Mouse (Mus musculus): ENCODE results near the gene Vps26a. TPM values are rescaled to one million over a fixed set of nuclear protein-coding genes. Genes with fewer than 3 reads are reported as not detected.

Vps26a gene
- polyA plus RNA-seq, 1 experiment = 1.4 TPM

DNA sequence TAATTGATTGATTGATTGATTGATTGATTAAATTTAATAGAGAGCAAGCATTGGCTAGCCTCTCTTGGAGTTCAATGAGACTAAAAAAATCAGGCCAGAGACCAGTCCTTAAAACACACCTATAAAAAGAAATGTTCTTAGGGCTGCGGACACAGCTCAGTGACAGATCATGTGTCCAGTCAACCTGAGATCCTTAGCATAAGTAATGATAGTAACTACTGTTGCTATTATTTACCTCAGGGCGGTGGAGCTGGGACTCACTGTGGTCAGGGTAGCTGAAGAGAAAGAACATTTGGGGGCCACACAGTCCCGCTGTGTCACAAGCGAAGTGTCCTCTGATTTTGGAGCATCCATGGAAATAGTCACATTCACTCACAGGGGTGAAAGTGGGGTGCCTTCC is 26.2 kb upstream of the Vps26a start:
- H3K9me3 ChIP-seq (ENCODE audit: control insufficient read depth, low read length) = no peaks in the 10 kb centered on the region
- H3K27me3 ChIP-seq (ENCODE audit: control insufficient read depth) = peaks cover 14% of the 10 kb centered on the region
- TF ChIP-seq GATA1 (IDR thresholded peaks at IDR 0.05; ENCODE audit: low read length) = no peak
- peaks cover 25% of the 10 kb centered on the region for H3K4me1 ChIP-seq (ENCODE audit: control insufficient read depth)
- no peaks in the 10 kb centered on the region for H3K36me3 ChIP-seq (ENCODE audit: control insufficient read depth)
- no peak overlapping the region for H3K4me3 ChIP-seq (replicated peaks)

DNA sequence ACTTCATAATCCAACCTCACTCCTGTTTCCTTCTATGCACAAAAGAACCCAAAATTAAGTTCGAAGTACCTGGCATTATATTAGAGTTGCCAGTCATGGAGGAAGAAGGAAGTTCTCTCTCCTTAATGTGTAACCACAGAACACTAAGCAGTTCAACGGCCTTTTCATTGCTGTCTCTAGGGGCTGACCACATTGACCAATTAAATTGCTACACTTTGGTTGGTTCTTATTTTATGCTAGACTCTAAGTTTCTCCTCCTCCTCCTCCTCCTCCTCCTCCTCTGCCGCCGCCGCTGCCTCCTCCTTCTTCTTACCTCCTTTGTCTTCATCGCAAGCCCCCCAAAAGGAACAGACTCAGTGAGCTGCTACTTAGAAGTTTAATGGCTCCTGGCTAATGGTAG is 24.9 kb upstream of the Vps26a start:
- peaks cover 14% of the 10 kb centered on the region for H3K27me3 ChIP-seq (ENCODE audit: control insufficient read depth)
- H3K36me3 ChIP-seq (ENCODE audit: control insufficient read depth) = no peaks in the 10 kb centered on the region
- no peak for TF ChIP-seq TAL1 (IDR thresholded peaks at IDR 0.05; ENCODE audit: low read length)
- no peak for TF ChIP-seq GATA1 (IDR thresholded peaks at IDR 0.05; ENCODE audit: low read length)
- peaks cover 27% of the 10 kb centered on the region for H3K4me1 ChIP-seq (ENCODE audit: control insufficient read depth)
- no peaks in the 10 kb centered on the region for H3K9me3 ChIP-seq (ENCODE audit: control insufficient read depth, low read length)
- no peak overlapping the region for H3K4me3 ChIP-seq (replicated peaks)

DNA sequence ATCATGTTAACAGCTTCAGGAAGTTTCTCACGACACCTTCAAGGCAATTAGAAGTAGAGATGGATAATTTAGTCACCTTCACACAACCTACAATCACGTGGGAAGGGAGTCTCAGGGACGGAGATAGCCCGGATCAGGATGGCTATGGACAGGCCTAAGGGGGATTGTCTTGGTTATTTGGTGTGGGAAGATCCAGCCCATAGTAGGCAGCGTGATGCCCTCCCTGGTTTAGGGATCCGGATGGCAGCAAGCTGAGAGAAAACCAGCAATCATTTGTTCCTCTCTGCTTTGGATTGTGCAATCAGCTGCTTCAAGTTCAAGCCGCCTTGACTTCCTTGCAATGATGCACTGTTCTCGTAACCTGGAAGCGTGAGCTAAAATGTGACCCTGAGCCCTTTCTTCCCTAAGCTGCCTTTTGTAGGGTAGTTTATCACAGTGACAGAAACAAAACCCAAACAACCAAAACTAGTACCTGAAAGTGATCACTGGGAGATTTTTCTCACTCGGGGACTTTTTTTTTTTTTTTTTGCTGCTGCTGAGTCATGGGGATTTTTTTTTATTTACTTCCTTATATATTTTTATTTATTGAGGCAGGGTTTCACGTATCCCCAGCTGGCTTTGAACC is 22.5 kb upstream of the Vps26a start:
- Histone ChIP-seq H3K4me3 (replicated peaks) (no peak overlapping the region), H3K27me3 (ENCODE audit: control insufficient read depth) (peaks cover 14% of the 10 kb centered on the region), H3K4me1 (ENCODE audit: control insufficient read depth) (peaks cover 49% of the 10 kb centered on the region), H3K9me3 (ENCODE audit: control insufficient read depth, low read length) (no peaks in the 10 kb centered on the region), H3K36me3 (ENCODE audit: control insufficient read depth) (no peaks in the 10 kb centered on the region)
- TF ChIP-seq TAL1 (IDR thresholded peaks at IDR 0.05; ENCODE audit: low read length) (no peak), GATA1 (IDR thresholded peaks at IDR 0.05; ENCODE audit: low read length) (no peak)

DNA sequence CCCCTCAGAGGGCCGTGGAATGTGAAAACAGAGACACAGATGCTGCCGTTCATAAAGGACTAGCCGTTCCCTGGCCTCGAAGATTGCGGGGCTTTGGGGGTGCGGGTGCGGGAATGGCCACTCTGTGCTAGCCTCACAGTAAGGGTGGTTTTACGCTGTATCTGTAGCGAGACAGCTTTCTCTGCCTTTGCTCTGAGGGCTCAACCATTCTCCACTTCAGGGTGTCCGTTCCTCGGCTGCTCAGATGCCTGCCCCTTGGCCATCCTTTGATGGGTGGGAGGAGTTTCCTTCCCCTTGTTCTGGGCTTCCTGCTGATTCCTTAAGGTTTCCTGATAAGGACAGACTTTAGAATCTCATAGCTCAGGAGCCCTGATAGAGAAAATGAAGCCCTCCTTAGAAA is 21.9 kb upstream of the Vps26a start:
- TF ChIP-seq GATA1 (IDR thresholded peaks at IDR 0.05; ENCODE audit: low read length) (no peak), TAL1 (IDR thresholded peaks at IDR 0.05; ENCODE audit: low read length) (no peak)
- Histone ChIP-seq H3K27me3 (ENCODE audit: control insufficient read depth) (peaks cover 14% of the 10 kb centered on the region), H3K9me3 (ENCODE audit: control insufficient read depth, low read length) (no peaks in the 10 kb centered on the region), H3K4me3 (replicated peaks) (peak overlapping the region; percentile 65), H3K36me3 (ENCODE audit: control insufficient read depth) (no peaks in the 10 kb centered on the region), H3K4me1 (ENCODE audit: control insufficient read depth) (peaks cover 55% of the 10 kb centered on the region)

DNA sequence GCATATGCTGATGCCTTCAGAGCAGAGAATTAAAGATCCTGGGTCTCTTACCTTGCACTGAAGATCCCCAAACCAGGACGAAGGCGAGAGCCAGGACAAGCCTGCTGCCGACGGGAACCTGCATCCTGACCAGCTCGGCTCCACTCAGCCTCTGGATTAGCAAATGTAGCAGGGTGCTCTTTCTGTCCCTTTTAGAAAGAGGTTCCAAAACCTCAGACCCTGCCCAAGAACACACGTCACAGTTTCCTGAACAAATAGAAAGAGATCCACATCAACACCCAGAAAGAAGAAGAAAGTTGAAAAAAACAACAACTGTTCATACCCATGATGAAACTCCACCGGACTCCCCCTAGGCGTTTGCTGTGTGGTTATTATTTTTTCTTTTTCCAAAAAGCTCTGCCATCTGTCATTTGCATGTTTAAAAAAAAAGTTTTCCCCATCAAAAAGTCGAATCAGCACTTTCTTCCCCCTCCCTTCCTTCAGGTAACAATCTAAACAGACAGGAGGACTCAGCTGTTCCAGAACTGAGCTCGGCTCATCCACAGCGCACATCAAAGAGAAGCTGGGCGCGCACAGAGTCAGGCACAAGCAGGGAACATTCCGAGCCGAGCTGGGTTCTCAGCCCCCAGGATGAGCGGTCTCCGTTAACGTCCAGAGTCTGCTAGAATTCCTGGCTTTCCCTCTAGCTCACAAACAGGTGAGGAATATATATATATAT is 21.1 kb upstream of the Vps26a start:
- TF ChIP-seq GATA1 (IDR thresholded peaks at IDR 0.05; ENCODE audit: low read length) (no peak), TAL1 (IDR thresholded peaks at IDR 0.05; ENCODE audit: low read length) (no peak)
- Histone ChIP-seq H3K36me3 (ENCODE audit: control insufficient read depth) (no peaks in the 10 kb centered on the region), H3K4me3 (replicated peaks) (peak overlapping the region; percentile 65), H3K9me3 (ENCODE audit: control insufficient read depth, low read length) (no peaks in the 10 kb centered on the region), H3K4me1 (ENCODE audit: control insufficient read depth) (peaks cover 62% of the 10 kb centered on the region), H3K27me3 (ENCODE audit: control insufficient read depth) (peaks cover 14% of the 10 kb centered on the region)

DNA sequence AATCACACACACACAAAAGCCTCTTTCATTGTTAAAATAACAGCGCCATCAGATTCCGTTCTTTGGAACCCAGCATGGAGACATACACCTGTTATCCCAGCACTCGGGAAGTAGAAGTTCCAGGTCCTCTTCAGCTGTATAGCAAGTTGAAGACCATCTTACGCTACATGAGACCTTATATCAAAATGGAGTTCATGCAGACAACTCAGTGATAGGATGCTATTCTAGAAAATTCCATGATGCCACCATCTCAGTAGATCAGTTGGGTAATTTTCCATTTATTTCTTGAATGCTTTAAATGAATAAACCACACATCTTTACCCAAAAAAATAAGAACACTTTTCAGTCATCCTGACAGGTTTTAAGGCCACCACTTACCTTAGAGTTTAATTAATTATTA is 20.5 kb upstream of the Vps26a start:
- peaks cover 14% of the 10 kb centered on the region for H3K27me3 ChIP-seq (ENCODE audit: control insufficient read depth)
- TF ChIP-seq TAL1 (IDR thresholded peaks at IDR 0.05; ENCODE audit: low read length) = no peak
- TF ChIP-seq GATA1 (IDR thresholded peaks at IDR 0.05; ENCODE audit: low read length) = no peak
- H3K9me3 ChIP-seq (ENCODE audit: control insufficient read depth, low read length) = no peaks in the 10 kb centered on the region
- H3K36me3 ChIP-seq (ENCODE audit: control insufficient read depth) = no peaks in the 10 kb centered on the region
- peaks cover 69% of the 10 kb centered on the region for H3K4me1 ChIP-seq (ENCODE audit: control insufficient read depth)
- peak overlapping the region; percentile 65 for H3K4me3 ChIP-seq (replicated peaks)

DNA sequence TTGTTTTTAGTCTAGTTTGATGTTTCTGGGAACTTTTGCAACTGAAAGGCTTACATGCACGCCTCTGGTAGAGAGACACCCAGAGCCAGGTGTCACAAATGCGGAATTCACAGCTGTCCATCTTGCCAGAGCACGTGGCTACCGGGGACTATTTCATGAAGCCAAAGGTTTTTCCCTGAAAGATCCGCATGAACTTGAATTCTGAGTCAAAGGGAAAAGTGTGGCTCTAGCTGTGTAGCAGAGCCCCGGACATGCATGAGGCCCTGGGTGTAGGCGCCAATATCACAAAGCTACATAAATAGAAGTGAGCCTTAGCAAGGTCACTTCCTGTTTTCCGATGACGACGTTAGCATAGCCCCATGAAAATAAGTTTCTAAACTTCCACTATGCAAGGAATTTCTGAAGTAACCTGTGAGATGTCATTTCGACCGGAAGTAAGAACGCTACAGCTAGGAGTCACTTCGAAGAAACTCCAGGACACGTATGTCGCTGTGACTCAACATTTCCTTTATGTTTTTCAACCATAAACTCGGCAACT is 19.5 kb upstream of the Vps26a start:
- no peaks in the 10 kb centered on the region for H3K36me3 ChIP-seq (ENCODE audit: control insufficient read depth)
- H3K4me3 ChIP-seq (replicated peaks) = peak overlapping the region; percentile 52
- H3K27me3 ChIP-seq (ENCODE audit: control insufficient read depth) = peaks cover 14% of the 10 kb centered on the region
- H3K9me3 ChIP-seq (ENCODE audit: control insufficient read depth, low read length) = no peaks in the 10 kb centered on the region
- TF ChIP-seq TAL1 (IDR thresholded peaks at IDR 0.05; ENCODE audit: low read length) = no peak
- TF ChIP-seq GATA1 (IDR thresholded peaks at IDR 0.05; ENCODE audit: low read length) = no peak
- H3K4me1 ChIP-seq (ENCODE audit: control insufficient read depth) = peaks cover 76% of the 10 kb centered on the region

DNA sequence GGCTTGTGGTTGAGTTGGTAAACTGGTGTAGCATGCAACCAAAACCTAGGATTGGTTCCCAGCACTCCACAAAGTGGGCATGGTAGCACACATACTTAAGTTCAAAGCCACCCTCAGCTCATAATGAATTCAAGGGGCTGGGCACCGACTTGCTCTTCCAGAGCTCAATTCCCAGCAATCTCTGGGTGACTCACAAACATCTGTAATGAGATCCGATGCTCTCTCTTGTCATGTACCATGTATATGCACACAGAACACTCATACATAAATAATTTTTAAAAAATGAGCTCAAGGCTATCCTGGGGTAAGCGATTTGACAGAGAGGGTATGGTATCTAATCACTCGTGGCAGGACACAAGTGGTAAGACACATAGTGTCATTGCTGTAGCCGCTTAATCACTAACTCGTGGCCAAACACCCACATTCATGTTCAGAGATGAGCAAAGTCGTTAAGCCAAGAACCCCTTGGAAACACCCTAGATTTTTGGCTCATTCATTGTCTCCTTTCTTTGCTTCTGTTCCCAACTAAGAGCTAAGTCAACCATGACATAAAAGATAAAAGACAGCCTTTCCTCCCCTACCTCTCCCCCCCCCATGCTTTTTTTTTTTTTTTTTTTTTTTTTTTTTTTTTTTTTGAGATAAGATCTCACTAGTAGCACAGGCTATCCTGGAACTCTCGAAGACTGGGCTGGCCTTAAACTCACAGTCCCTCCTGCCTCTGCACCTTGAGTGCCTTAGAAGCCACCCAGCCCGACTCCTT is 18.8 kb upstream of the Vps26a start:
- H3K9me3 ChIP-seq (ENCODE audit: control insufficient read depth, low read length) = no peaks in the 10 kb centered on the region
- H3K4me3 ChIP-seq (replicated peaks) = no peak overlapping the region
- TF ChIP-seq TAL1 (IDR thresholded peaks at IDR 0.05; ENCODE audit: low read length) (no peak), GATA1 (IDR thresholded peaks at IDR 0.05; ENCODE audit: low read length) (no peak)
- peaks cover 82% of the 10 kb centered on the region for H3K4me1 ChIP-seq (ENCODE audit: control insufficient read depth)
- no peaks in the 10 kb centered on the region for H3K36me3 ChIP-seq (ENCODE audit: control insufficient read depth)
- H3K27me3 ChIP-seq (ENCODE audit: control insufficient read depth) = peaks cover 14% of the 10 kb centered on the region
